Mouse (Mus musculus): ENCODE data around the gene Tent4a. TPM values are rescaled to one million over a fixed set of nuclear protein-coding genes. Genes with fewer than 3 reads are reported as not detected.
"Not testable (repeated sequence)": the region's sequence is repeated elsewhere in the genome, so short reads cannot be mapped to it uniquely, and the experiment has no call there.

The Tent4a gene
- 28.4 and 34.1 TPM in 2 replicates for polyA plus RNA-seq (2011; ENCODE audit: insufficient read length, low read depth, missing spikeins)

DNA sequence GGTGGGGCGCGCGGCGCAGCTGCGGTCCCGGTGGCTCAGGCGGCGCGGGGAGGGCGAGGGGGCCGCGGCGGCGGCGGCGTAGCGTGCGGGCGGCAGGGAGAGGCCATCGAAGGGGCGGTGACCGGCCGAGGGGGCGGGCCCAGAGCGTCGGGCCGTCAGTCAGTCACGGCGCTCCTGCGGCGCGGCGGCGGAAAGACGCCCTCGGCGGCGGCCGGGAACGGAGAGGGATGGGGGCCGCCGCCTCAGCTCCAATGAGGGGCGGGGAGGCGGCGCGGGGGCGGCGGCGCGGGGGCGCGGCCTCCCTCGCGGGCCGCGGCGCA, at the start of gene Tent4a:
TSS of gene Tent4a (minus strand) at position 284 of the 320 bp plus-strand sequence.
- Histone ChIP-seq H3K4me1 (ENCODE audit: control insufficient read depth, insufficient read depth, low read length) (peaks cover 11% of the 10 kb centered on the region), H3K27ac (ENCODE audit: insufficient read depth, low read length) (peak within 1 kb of the TSS; percentile 90), H3K4me3 (ENCODE audit: insufficient read depth, low read length) (peak within 1 kb of the TSS; percentile 98)
- TF ChIP-seq CTCF (IDR thresholded peaks at IDR 0.05; ENCODE audit: borderline replicate concordance, insufficient read depth, low read length) (no peak), POLR2A (IDR thresholded peaks at IDR 0.05; ENCODE audit: low read depth, low read length) (no peak; the same call in 1 of the 2 replicates)

DNA sequence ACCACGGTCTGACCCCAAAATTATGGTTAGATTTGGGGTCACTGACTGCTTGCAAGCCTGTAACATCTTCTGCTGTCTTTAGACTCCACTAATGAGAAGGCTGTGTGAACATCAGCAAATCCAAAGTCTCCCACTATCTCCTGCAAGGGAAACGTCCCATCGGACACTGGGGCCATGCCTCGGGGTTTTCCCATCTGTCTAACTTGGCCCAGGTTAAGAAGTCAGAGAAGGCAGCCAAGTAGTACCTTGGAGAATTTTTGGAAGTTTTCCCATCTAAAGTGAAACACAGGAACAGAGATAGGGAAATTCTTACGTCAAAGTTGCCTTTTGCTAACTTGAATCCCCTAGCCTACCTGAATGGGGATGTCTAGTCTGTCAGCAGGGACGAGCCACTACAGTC, 49.2 kb upstream of the Tent4a start:
- TF ChIP-seq POLR2A (IDR thresholded peaks at IDR 0.05; ENCODE audit: low read depth, low read length) (no peak), CTCF (IDR thresholded peaks at IDR 0.05; ENCODE audit: borderline replicate concordance, insufficient read depth, low read length) (no peak)
- H3K27ac ChIP-seq (ENCODE audit: insufficient read depth, low read length) = no peak overlapping the region

DNA sequence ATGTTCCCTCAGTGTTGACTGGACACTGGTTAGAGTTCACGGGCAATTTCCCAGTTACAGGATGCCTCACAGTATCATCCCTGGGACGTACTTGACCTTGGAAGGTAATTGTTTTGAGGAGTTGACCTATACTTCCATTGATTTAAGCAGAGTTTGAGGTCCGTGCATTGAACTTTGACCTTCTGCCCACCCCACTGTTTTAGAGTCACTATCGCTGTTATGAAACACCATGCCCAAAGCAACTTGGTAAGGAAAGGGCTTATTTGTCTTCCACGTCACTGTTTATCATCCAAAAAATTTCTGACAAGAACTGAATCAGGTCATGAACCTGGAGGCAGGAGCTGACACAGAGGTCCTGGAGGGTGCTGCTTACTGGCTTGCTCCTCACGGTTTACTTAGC, 48.0 kb upstream of the Tent4a start:
- no peak overlapping the region for H3K4me3 ChIP-seq (ENCODE audit: insufficient read depth, low read length)
- TF ChIP-seq POLR2A (IDR thresholded peaks at IDR 0.05; ENCODE audit: low read depth, low read length) (no peak), CTCF (IDR thresholded peaks at IDR 0.05; ENCODE audit: borderline replicate concordance, insufficient read depth, low read length) (no peak)
- H3K27ac ChIP-seq (ENCODE audit: insufficient read depth, low read length) = no peak overlapping the region
- H3K4me1 ChIP-seq (ENCODE audit: control insufficient read depth, insufficient read depth, low read length) = peaks cover 8% of the 10 kb centered on the region

More for the DNA sequence above, 49.2 kb upstream of the Tent4a start:
- Histone ChIP-seq H3K4me1 (ENCODE audit: control insufficient read depth, insufficient read depth, low read length) (peaks cover 8% of the 10 kb centered on the region), H3K4me3 (ENCODE audit: insufficient read depth, low read length) (no peak overlapping the region)

DNA sequence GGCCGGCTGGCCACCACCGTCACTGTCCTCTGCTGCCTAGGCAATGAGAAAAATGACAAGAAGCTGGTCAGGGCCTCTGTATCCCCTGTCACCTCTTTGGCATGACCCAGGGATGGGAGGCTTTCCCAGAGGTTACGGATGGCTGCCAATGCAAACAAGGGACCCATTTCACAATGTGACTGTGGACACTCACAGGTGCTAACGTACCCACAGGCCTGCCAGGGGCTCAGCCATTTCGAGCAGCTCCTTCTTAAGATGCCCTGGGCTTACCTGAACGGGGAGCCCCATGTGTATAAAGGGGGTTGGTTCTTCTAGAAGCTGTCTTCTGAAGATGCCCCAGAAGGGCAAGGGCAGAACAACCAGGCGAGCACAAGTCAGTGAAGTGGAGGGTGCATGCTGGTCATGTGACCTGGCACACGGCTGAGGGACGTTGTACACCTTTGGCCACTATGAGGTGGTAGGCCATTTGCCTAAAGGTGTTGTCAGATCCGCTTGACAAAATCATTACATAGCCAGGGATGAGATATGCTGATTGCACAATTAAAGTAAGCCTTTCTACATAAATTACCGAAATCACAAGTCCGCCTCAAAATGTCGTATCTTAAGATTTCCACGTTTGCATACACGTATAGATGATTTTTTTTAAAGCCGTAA, 42.9 kb upstream of the Tent4a start:
- TF ChIP-seq POLR2A (IDR thresholded peaks at IDR 0.05; ENCODE audit: low read depth, low read length) = no peak
- TF ChIP-seq CTCF (IDR thresholded peaks at IDR 0.05; ENCODE audit: borderline replicate concordance, insufficient read depth, low read length) = no peak
- H3K27ac ChIP-seq (ENCODE audit: insufficient read depth, low read length) = no peak overlapping the region
- H3K4me1 ChIP-seq (ENCODE audit: control insufficient read depth, insufficient read depth, low read length) = no peaks in the 10 kb centered on the region
- no peak overlapping the region for H3K4me3 ChIP-seq (ENCODE audit: insufficient read depth, low read length)

DNA sequence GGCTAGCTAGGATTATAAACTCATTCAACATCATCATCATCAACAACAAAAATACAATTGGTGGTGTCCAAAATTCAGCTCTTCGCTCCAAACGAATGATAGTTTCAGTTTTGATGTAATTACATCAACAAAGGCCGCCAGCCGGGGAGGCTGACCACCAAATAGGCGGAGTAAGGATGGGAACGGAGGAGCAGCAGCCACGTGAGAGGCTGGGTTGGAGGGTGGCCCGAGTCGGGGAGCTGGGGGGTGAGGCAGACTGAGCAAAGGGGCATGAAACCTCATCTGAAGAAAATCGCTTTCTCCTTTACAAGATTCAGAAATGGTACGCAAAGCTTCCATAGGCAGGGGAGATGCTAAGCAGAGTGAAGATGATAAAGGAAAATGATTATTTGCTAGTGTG, 42.3 kb upstream of the Tent4a start:
- Histone ChIP-seq H3K27ac (ENCODE audit: insufficient read depth, low read length) (no peak overlapping the region), H3K4me1 (ENCODE audit: control insufficient read depth, insufficient read depth, low read length) (no peaks in the 10 kb centered on the region), H3K4me3 (ENCODE audit: insufficient read depth, low read length) (no peak overlapping the region)
- TF ChIP-seq POLR2A (IDR thresholded peaks at IDR 0.05; ENCODE audit: low read depth, low read length) (no peak), CTCF (IDR thresholded peaks at IDR 0.05; ENCODE audit: borderline replicate concordance, insufficient read depth, low read length) (no peak)

DNA sequence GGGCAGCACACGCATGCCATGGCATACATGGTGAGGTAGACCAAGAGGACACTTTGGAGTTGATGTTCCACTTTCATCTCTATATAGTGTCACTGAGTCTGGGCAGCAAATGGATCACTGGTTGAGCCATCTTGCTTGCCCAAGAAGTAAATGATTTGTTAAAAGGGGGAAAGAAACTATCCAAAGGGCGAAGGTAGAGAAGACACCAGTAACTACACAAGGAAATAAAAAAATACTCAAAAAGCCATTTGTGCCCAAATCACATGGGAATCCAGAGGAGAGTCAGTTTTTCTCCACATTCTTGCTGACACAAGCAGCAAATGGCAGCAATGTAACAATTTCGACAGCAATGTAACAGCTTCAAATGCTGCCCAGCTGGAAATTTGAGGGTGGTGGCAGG, 38.2 kb upstream of the Tent4a start:
- TF ChIP-seq POLR2A (IDR thresholded peaks at IDR 0.05; ENCODE audit: low read depth, low read length) = no peak
- TF ChIP-seq CTCF (IDR thresholded peaks at IDR 0.05; ENCODE audit: borderline replicate concordance, insufficient read depth, low read length) = no peak
- Histone ChIP-seq H3K4me1 (ENCODE audit: control insufficient read depth, insufficient read depth, low read length) (no peaks in the 10 kb centered on the region), H3K4me3 (ENCODE audit: insufficient read depth, low read length) (no peak overlapping the region), H3K27ac (ENCODE audit: insufficient read depth, low read length) (no peak overlapping the region)

DNA sequence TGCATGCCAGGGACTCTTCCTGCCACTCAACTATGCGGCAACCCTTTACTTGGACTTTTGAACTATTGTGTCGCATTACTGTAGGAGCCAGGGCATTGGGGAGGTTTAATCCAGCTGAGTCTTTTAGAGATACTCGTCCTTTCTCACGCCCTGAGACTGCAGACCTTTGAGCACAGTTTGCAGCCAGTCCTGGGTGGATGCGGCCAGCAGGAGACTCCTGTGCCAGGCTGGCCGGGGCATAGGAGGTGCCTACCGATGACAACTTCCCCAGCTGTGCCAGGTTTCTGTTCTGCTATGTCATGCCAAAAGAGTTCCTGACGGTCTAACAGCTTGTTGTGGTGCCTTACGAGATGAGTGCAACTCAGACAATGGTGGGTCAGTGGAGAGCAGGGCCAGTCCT, 34.8 kb upstream of the Tent4a start:
- TF ChIP-seq CTCF (IDR thresholded peaks at IDR 0.05; ENCODE audit: borderline replicate concordance, insufficient read depth, low read length) (no peak), POLR2A (IDR thresholded peaks at IDR 0.05; ENCODE audit: low read depth, low read length) (no peak)
- Histone ChIP-seq H3K4me1 (ENCODE audit: control insufficient read depth, insufficient read depth, low read length) (no peaks in the 10 kb centered on the region), H3K4me3 (ENCODE audit: insufficient read depth, low read length) (no peak overlapping the region), H3K27ac (ENCODE audit: insufficient read depth, low read length) (no peak overlapping the region)

DNA sequence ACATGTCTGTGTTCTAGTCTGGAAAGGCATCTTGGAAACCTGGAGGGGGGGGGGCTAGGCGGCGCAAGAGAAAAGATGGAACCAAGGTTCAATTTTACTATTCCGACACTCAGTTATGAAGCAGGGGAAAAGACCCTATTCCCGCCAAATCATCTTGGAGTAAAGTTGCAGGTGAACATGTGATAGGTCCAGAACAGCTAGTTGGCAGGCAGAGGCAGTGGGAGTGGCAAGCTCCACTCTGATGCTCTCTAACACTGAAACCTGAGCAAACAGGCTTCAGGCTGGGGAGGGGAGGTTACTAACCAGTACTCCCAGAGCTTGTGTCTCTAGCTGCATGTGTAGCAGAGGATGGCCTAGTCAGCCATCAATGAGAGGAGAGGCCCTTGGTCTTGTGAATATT, 31.0 kb upstream of the Tent4a start:
- not testable (repeated sequence) for H3K4me1 ChIP-seq (ENCODE audit: control insufficient read depth, insufficient read depth, low read length); H3K4me3 ChIP-seq (ENCODE audit: insufficient read depth, low read length); H3K27ac ChIP-seq (ENCODE audit: insufficient read depth, low read length)

DNA sequence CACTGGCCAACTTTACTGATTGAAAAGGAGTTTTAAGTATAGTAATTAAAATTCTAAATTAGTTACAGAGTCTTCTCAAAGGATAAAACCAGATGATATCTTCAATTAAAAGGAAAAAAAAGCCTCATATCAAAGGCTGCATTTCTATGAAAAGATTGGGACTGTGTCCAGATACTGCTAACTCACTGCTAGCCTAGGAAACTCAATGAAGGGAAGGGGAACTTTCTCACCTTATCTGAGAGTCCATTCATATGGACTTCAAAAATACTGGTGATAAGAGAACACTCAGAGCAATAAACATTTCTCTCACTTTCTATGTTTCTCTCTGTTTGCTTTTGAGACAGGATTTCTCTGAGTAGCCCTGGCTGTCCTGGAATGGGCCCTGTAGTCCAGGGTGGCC, 30.2 kb upstream of the Tent4a start:
- H3K4me1 ChIP-seq (ENCODE audit: control insufficient read depth, insufficient read depth, low read length) = no peaks in the 10 kb centered on the region
- no peak overlapping the region for H3K4me3 ChIP-seq (ENCODE audit: insufficient read depth, low read length)
- no peak for TF ChIP-seq POLR2A (IDR thresholded peaks at IDR 0.05; ENCODE audit: low read depth, low read length)
- TF ChIP-seq CTCF (IDR thresholded peaks at IDR 0.05; ENCODE audit: borderline replicate concordance, insufficient read depth, low read length) = no peak
- no peak overlapping the region for H3K27ac ChIP-seq (ENCODE audit: insufficient read depth, low read length)

DNA sequence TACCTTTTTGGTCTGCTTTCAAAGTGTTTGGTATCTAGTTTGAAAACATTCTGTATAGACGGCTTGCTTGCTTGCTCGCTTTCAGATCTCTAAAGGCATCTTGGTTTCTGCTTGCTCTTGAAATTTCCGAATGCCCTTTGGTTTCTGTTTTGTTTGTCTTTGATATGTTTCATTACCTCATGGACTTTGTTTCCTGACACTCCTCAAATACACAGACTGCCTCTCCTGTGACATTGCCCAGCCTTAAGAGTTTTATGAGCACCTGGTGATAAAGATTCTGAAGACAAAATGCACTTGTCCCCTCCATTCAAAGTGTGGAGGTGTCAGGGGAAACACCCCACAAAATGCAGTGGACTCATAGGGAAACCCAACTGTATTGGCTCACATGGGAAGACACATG, 29.5 kb upstream of the Tent4a start:
- TF ChIP-seq POLR2A (IDR thresholded peaks at IDR 0.05; ENCODE audit: low read depth, low read length) (no peak), CTCF (IDR thresholded peaks at IDR 0.05; ENCODE audit: borderline replicate concordance, insufficient read depth, low read length) (no peak)
- Histone ChIP-seq H3K4me3 (ENCODE audit: insufficient read depth, low read length) (no peak overlapping the region), H3K27ac (ENCODE audit: insufficient read depth, low read length) (no peak overlapping the region), H3K4me1 (ENCODE audit: control insufficient read depth, insufficient read depth, low read length) (no peaks in the 10 kb centered on the region)

Data from embryonic fibroblast, embryonic 13.5 days (primary cell).